Mouse (Mus musculus): ENCODE results near the gene Nol3. TPM values are rescaled to one million over a fixed set of nuclear protein-coding genes. Genes with fewer than 3 reads are reported as not detected.
A peak's percentile ranks its signal among the peaks of the same experiment; 100 is the strongest.

The Nol3 gene
- polyA plus RNA-seq, 1 experiment from 2014 or later: 2.7 TPM

DNA sequence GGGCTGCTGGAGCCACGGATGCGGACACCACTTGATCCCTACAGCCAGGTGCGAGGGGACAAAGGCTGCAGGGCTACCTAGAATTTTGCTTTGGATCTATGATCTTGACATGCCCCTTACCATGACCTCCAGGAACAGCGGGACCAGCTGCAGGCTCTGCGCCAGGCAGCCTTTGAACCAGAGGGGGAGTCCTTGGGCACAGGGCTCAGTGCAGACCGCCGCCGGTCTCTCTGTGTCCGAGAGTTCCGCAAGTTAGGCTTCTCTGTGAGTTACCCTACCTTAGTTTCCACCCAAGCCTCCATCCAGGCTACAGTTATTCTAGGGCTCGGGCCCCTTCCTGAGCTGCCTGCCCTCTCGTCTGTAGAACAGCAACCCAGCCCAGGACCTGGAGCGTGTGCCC, 31.7 kb downstream of the Nol3 start:
- no peak overlapping the region for H3K4me3 ChIP-seq
- H3K4me1 ChIP-seq: peaks cover 13% of the 10 kb centered on the region
- no peak overlapping the region for H3K27ac ChIP-seq
- no peak for ATAC-seq (ENCODE audit: low FRiP score)
- no peaks in the 10 kb centered on the region for H3K9me3 ChIP-seq (replicated peaks)
- WGBS: 91% methylated on average over 13 of the region's 13 CpGs
- H3K4me2 ChIP-seq (replicated peaks): no peak overlapping the region
- H3K27me3 ChIP-seq: no peaks in the 10 kb centered on the region
- H3K36me3 ChIP-seq: peaks cover 75% of the 10 kb centered on the region
- H3K9ac ChIP-seq: no peak overlapping the region

DNA sequence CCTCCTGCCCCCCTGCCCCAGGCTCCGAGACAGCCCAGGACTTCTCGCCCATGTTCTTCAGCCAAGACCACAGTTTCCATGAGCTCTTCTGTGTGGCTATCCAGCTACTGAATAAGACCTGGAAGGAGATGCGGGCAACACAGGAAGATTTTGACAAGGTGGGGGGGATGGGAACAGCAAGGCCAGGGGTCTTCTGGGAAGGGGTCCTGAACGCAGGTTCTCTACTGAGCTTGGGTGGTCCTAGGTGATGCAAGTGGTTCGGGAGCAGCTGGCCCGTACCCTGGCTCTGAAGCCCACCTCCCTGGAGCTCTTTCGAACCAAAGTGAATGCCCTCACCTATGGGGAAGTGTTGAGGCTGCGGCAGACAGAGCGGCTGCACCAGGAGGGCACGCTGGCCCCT, 32.5 kb downstream of the Nol3 start:
- H3K9me3 ChIP-seq (replicated peaks): no peaks in the 10 kb centered on the region
- H3K4me2 ChIP-seq (replicated peaks): no peak overlapping the region
- H3K36me3 ChIP-seq: peaks cover 77% of the 10 kb centered on the region
- no peak for ATAC-seq (ENCODE audit: low FRiP score)
- H3K4me1 ChIP-seq: peaks cover 13% of the 10 kb centered on the region
- 93% methylated on average over 10 of the region's 10 CpGs for WGBS
- H3K4me3 ChIP-seq: no peak overlapping the region
- H3K9ac ChIP-seq: no peak overlapping the region
- no peaks in the 10 kb centered on the region for H3K27me3 ChIP-seq
- H3K27ac ChIP-seq: no peak overlapping the region

DNA sequence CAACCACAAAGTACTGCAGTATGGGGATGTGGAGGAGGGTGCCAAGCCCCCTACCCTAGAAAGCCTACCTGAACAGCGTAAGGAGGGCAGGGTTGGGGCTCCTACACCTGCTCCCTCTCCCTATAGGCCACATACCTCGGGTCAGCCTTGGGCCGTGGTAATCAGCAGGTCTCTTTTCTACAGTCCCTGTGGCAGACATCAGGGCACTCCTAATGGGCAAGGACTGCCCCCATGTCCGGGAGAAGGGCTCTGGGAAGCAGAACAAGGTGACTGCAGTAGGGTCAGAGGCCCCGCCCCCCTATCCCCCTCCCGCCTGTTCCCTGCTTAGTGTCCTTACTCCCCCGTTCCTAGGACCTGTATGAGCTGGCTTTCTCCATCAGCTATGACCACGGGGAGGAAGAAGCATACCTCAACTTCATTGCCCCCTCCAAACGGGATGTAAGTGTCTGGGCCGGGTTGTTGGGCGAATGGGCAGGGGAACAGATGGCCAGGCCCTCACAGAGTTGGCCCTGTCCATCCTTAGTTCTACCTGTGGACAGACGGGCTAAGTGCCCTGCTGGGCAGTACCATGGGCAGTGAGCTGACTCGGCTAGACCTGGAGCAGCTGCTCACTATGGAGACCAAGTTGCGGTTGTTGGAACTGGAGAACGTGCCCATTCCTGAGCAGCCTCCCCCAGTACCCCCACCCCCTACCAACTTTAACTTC, 33.4 kb downstream of the Nol3 start:
- Histone ChIP-seq H3K4me1 (peaks cover 13% of the 10 kb centered on the region), H3K9me3 (replicated peaks) (no peaks in the 10 kb centered on the region), H3K27me3 (no peaks in the 10 kb centered on the region), H3K4me2 (replicated peaks) (no peak overlapping the region), H3K9ac (no peak overlapping the region), H3K4me3 (no peak overlapping the region), H3K27ac (no peak overlapping the region), H3K36me3 (peaks cover 76% of the 10 kb centered on the region)
- WGBS: 86% methylated on average over 15 of the region's 15 CpGs
- ATAC-seq (ENCODE audit: low FRiP score): no peak

DNA sequence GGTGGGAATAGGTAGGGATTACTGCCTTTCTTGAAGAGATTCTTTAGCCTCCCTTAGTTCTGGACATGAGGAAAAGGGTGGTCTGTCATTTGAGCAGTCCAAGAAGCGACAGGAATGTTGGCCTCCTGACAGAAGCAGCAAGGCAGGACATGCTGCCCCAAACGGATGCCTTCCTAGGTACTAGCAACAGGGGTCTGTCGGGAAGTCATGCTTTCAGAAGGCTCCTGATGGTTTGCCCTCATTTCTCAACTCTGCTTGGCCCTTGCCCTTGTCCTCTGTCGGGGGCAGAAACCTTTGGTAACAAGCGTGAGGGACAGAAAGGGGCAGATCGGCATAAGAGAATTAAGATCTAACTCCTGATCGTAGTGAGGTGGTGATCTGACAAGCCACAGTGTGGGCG, 34.2 kb downstream of the Nol3 start:
- no peak for ATAC-seq (ENCODE audit: low FRiP score)
- WGBS: 81% methylated on average over 8 of the region's 8 CpGs
- Histone ChIP-seq H3K4me2 (replicated peaks) (no peak overlapping the region), H3K36me3 (peaks cover 80% of the 10 kb centered on the region), H3K4me3 (no peak overlapping the region), H3K9ac (no peak overlapping the region), H3K27me3 (no peaks in the 10 kb centered on the region), H3K27ac (no peak overlapping the region), H3K9me3 (replicated peaks) (no peaks in the 10 kb centered on the region), H3K4me1 (peaks cover 13% of the 10 kb centered on the region)

DNA sequence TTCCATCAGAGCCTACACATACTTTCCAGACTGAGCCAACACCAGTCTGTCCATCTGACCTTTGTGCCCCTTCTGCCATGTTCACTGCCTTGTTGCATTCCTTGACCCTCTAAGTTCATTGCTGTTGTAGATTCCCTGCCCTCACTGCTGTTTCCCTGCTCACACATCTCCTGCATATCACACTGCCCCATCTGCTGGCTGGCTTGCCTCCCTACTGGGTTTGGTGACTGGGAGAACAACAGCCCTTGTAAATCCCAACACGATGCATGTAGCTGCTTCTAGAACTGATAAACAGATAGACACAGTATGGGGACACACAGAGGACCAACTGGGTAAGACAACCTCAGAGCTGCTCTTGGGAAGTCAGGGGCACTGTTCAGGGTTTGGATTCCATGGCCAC, 35.8 kb downstream of the Nol3 start:
- ATAC-seq (ENCODE audit: low FRiP score): no peak
- no peak overlapping the region for H3K4me2 ChIP-seq (replicated peaks)
- H3K4me1 ChIP-seq: no peaks in the 10 kb centered on the region
- H3K36me3 ChIP-seq: peaks cover 88% of the 10 kb centered on the region
- no peak overlapping the region for H3K4me3 ChIP-seq
- H3K9me3 ChIP-seq (replicated peaks): no peaks in the 10 kb centered on the region
- H3K27me3 ChIP-seq: no peaks in the 10 kb centered on the region
- WGBS: 89% methylated on average over 1 of the region's 1 CpGs
- H3K27ac ChIP-seq: no peak overlapping the region
- H3K9ac ChIP-seq: no peak overlapping the region

DNA sequence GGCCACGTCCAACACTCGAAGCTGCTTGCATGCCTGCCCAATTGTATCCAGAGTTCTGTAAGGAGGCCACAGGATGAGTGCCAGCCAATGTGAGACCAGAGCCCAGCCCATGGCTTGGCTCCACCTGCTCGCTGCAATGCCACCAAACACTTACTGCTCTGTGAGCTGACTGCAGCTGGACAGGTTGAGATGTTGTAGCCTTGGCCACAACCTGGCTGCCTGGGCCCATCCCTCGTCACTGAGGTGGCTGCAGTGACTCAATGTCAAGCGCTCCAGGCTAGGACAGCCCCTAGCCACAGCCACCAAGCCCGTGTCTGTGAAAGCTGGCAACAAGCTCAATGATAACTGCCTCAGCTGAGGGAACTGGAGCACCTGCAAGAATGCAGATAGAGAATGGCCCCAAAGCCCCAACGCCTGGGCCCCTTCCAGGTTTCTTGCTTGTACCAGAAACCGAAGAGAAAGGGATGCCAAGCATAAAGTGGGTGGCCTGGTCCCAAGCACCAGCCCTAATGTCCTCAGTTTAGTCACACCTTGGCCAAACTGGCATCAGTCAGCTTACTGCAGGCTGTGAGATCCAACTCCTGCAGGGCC, 37.0 kb downstream of the Nol3 start:
- H3K36me3 ChIP-seq: peaks cover 78% of the 10 kb centered on the region
- H3K4me1 ChIP-seq: no peaks in the 10 kb centered on the region
- no peak overlapping the region for H3K4me3 ChIP-seq
- no peak overlapping the region for H3K9ac ChIP-seq
- no peak overlapping the region for H3K27ac ChIP-seq
- no peak overlapping the region for H3K4me2 ChIP-seq (replicated peaks)
- no peaks in the 10 kb centered on the region for H3K9me3 ChIP-seq (replicated peaks)
- ATAC-seq (ENCODE audit: low FRiP score): no peak
- WGBS: 94% methylated on average over 8 of the region's 8 CpGs
- H3K27me3 ChIP-seq: no peaks in the 10 kb centered on the region

DNA sequence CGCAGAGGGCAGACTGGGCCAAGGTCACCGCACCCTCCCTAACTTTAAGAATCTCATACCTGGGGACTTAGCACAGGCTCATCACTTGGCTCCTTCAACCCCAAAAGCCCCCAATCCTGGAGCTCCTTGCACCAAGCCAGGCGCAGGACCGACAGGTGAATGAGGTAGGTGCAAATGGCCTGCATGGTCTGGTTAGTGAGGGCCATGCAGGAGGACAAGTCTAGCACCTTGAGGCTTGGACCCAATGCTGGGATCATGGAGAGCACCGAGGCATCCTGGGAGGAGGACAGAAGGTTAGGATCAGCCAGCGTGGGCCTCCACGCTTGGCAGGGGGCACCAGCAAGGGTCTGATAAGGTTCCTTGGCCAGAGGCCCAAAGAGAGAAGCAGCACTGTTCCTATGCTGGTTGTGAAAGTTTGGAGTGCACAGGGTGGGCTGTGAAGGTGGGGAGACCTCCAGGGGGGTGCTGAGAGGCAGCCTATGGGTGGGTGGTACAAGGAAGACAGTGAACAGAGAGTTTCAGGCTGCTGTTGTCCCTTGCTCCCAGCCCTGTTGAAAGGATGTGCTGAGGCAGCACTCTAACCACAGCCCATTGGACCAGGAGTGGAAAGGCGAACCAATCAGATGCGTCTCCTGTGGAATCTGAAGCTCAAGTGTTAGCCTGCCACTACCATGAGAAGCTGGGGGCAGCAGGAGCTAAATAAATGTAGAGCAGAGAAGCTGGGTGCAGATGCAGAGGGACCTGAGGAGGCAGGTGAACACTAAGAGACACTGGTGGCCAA, 37.9 kb downstream of the Nol3 start:
- 0 out of 2 replicates have a peak, but pooled peaks have one; percentile 26 for ATAC-seq (ENCODE audit: low FRiP score)
- no peaks in the 10 kb centered on the region for H3K9me3 ChIP-seq (replicated peaks)
- H3K36me3 ChIP-seq: peaks cover 78% of the 10 kb centered on the region
- WGBS: 85% methylated on average over 9 of the region's 9 CpGs
- H3K4me2 ChIP-seq (replicated peaks): no peak overlapping the region
- no peak overlapping the region for H3K27ac ChIP-seq
- H3K27me3 ChIP-seq: no peaks in the 10 kb centered on the region
- H3K4me3 ChIP-seq: no peak overlapping the region
- H3K4me1 ChIP-seq: no peaks in the 10 kb centered on the region
- H3K9ac ChIP-seq: no peak overlapping the region

DNA sequence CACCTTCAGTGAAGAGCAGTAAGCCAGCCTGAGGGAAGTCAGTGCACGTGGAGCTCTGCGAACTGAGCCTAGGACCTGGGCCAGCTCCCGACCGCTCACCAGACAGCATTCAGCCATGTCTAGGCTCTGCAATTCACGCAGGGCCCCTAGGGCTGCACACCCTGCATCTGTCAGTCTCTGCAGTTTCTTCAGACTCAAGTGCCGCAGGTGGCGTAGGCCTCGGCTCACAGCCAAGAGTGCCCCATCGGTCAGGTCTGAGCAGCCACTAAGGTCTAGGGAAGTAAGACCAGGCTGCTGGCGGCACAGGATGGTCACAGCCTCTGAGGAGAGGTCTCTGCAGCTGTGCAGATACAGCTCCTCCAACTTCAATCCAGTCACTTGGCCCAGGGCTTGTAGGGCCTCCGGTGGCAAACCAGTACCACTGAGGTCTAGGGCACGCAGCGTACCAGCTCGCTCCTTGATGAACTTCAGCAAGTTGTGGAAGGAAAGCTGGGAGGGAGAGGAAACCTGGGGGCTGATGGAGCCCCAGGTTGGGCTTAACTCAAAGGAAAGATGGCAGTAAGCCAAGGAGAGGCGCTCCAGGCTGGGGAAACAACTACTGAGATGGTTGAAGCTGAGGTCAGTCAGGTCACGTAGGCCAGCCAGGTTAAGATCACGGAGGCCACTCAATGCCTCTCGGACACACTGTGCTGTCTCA, 39.3 kb downstream of the Nol3 start:
- Histone ChIP-seq H3K9ac (no peak overlapping the region), H3K4me2 (replicated peaks) (no peak overlapping the region), H3K9me3 (replicated peaks) (no peaks in the 10 kb centered on the region), H3K27ac (no peak overlapping the region), H3K27me3 (no peaks in the 10 kb centered on the region), H3K4me3 (no peak overlapping the region), H3K36me3 (peaks cover 76% of the 10 kb centered on the region), H3K4me1 (no peaks in the 10 kb centered on the region)
- WGBS: 93% methylated on average over 18 of the region's 18 CpGs
- no peak for ATAC-seq (ENCODE audit: low FRiP score)

DNA sequence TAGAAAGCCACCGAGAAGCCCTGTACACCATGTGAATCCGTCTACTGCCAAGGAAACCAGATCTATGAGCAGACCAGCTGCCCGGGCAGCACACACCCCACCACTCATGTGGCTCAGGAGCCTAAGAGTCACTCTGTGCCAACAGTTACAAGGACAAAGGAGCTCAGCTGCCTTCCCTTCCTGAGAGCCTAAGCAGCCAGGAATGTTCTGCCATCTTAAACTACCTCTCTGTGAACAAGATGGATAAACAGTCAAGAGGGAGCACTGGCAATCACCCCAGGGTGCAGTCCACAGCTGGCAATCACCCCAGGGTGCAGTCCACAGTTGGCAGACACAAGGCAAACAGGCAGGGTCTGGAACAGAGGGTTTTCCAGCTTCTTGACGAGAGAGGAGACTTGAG, 42.0 kb downstream of the Nol3 start:
- Histone ChIP-seq H3K4me3 (no peak overlapping the region), H3K9me3 (replicated peaks) (no peaks in the 10 kb centered on the region), H3K4me1 (no peaks in the 10 kb centered on the region), H3K27ac (no peak overlapping the region), H3K4me2 (replicated peaks) (no peak overlapping the region), H3K9ac (no peak overlapping the region), H3K27me3 (no peaks in the 10 kb centered on the region), H3K36me3 (peaks cover 61% of the 10 kb centered on the region)
- no peak for ATAC-seq (ENCODE audit: low FRiP score)
- WGBS: 86% methylated on average over 4 of the region's 4 CpGs

DNA sequence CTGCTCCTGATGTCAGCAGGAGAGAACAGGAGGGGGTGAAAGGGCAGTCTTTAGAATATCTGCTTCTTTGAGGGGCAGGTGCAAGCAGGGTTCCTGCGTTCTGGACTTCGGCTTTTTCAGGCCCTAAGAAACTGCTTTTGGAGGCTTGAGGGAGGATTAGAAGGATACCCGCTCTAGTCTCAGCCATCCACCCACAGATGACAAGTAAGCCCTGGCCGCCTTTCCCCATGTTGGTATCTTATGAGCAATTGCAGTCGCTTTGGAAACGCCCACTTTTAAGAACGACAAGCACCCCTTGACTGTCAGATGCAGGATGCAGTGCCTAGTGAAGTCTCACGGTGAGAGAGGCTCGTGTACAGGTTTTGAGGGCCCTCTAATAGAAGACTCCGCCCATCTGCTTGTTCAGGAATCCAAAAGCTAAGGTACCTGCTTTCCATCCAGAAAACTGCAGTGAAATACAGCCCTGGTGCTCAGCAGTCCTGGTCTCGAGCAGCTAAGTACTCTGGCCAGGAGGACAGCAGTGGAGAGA, 42.8 kb downstream of the Nol3 start:
- Histone ChIP-seq H3K4me1 (no peaks in the 10 kb centered on the region), H3K9me3 (replicated peaks) (no peaks in the 10 kb centered on the region), H3K9ac (no peak overlapping the region), H3K4me3 (no peak overlapping the region), H3K36me3 (peaks cover 55% of the 10 kb centered on the region), H3K27ac (no peak overlapping the region), H3K4me2 (replicated peaks) (no peak overlapping the region), H3K27me3 (no peaks in the 10 kb centered on the region)
- 85% methylated on average over 11 of the region's 11 CpGs for WGBS
- ATAC-seq (ENCODE audit: low FRiP score): no peak

DNA sequence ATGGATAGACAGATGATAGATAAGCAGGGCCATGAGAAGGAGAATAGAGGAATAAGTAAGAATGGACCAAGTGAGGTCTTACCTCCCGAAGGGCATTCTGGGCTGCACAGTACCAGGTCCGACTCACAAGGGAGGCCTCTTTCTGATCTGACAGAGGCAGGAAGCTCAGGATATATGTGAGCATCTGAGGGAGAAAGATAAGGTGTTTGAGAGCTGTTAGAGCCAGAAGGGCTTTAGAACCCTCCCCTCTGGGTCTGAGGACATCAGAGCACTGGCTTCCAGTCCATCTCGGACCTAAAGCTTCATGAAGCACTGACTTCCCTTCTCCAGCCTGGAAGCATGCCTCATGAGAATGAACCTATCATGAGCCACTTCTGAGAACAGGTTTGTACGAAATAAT, 47.2 kb downstream of the Nol3 start:
- WGBS: 92% methylated on average over 4 of the region's 4 CpGs
- no peak for ATAC-seq (ENCODE audit: low FRiP score)
- no peak overlapping the region for H3K4me3 ChIP-seq
- H3K4me2 ChIP-seq (replicated peaks): no peak overlapping the region
- no peaks in the 10 kb centered on the region for H3K9me3 ChIP-seq (replicated peaks)
- no peak overlapping the region for H3K9ac ChIP-seq
- peaks cover 31% of the 10 kb centered on the region for H3K36me3 ChIP-seq
- peaks cover 22% of the 10 kb centered on the region for H3K4me1 ChIP-seq
- H3K27ac ChIP-seq: no peak overlapping the region
- H3K27me3 ChIP-seq: no peaks in the 10 kb centered on the region

DNA sequence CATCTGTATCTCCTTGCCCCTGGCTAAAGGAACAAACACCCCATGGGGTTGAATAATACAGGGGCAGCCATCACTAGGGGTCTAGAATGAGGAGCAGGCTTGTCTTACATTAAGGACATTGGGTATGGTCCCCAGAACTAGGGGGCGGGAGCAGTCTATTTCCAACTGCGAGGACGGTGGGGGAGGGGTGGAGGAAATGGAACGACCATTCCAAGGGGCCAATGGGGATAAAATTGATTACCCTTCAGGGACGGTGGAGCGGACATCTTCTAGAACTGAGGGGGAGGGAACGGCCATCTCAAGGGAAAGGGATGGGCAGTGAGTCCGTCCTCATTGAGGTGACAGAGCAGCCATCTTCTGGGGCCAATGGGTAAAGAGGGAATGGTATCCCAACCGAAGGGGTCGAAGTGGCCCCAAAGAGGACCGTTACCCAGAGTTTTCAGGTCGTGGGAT, 49.7 kb downstream of the Nol3 start:
- ATAC-seq (ENCODE audit: low FRiP score): peak; percentile 73
- WGBS: under 1% methylated on average over 12 of the region's 12 CpGs
- peak overlapping the region; percentile 81 for H3K4me3 ChIP-seq
- H3K36me3 ChIP-seq: peaks cover 37% of the 10 kb centered on the region
- H3K4me2 ChIP-seq (replicated peaks): peak overlapping the region; percentile 84
- H3K27ac ChIP-seq: peak overlapping the region; percentile 79
- no peaks in the 10 kb centered on the region for H3K9me3 ChIP-seq (replicated peaks)
- H3K9ac ChIP-seq: peak overlapping the region; percentile 81
- peaks cover 22% of the 10 kb centered on the region for H3K4me1 ChIP-seq
- H3K27me3 ChIP-seq: no peaks in the 10 kb centered on the region
